Mouse (Mus musculus) ovary, postnatal 10 days (tissue): ENCODE data around the gene Tnik.

ENCODE experiments used
- DNase-seq: peaks from one replicate; pipeline ENCODE4 v3.0.0; 2022; ENCODE audit warnings: low spot score

Gene Tnik

GRCm38 (mm10) chr3:28263002-28263947 is at the start of gene Tnik:
Gene Tnik, plus strand, starts transcription at chr3:28263214.
- peak; percentile 27 for DNase-seq

- DNase-seq = no peak
These were observed 48.1 kb upstream of the Tnik start for GRCm38 (mm10) chr3:28214886-28215311.

DNA sequence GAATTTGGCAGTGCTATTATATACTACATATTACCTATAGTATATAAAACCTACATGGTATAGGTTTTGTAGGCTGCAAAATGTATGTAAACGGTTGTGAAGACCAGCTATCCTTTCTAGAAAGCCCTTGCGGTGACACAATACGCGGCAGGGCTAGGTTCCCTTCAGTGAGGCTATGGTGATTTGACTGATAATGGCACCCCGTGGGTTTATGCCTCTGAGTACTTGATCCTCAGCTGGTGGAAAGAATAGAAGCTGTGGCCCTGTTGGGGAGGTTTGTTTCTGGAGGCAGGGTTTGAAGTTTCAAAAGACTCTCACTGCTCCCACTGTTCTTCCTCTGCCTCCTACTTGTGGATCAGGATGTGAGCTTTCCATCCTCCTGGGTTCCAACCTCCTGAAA is 46.0 kb upstream of the Tnik start:
- DNase-seq = no peak

- no peak for DNase-seq
These were observed 43.5 kb upstream of the Tnik start for GRCm38 (mm10) chr3:28219533-28219932.

GRCm38 (mm10) chr3:28219964-28220363 is 43.0 kb upstream of the Tnik start:
- no peak for DNase-seq

GRCm38 (mm10) chr3:28224437-28225356 is 38.3 kb upstream of the Tnik start:
- no peak for DNase-seq

DNA sequence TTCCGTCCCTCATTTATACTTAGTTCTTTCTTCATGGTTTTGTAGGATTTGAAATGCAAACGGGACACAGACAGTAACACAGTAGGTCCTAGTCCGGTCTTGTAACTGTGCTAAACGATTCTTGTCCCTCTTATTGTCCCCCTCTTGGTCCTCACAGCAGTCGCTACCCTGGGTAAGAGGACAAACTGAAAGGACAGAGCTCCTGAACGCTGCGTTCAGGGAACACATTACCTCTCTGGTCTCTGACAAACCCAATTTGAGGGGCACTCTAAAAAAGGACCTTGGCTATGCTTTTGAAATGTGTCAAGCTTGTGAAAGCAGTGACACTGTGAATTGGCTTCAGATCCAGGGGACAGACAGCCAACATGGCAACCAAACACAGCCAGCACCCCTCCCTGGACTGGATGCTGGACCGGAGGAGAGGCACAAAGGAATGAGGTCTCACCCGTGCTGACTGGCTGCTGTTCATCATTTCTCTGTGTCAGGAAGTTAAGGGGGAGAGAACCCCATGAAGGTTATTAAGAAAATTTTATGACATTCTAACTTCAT is 37.6 kb upstream of the Tnik start:
- DNase-seq = no peak

- no peak for DNase-seq
These were observed 36.8 kb upstream of the Tnik start for GRCm38 (mm10) chr3:28226181-28226580.

DNA sequence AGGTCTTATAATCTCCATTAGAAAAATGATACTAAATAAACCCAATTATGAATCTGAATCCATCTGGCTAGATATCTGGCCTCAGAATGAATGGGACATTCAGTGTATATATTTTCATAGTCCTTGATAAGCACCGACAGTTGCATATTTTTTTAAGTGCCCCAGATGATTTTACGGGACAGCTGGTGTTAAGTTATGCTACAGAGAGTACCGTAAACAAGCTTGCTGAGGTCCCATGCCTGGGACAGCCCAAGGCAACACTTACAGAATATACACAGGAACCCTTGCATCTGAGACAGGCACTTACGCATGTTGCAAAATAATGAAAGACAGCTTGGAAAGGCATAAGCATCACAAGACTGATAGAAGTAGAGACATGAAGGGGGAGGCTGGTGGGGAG is 34.1 kb upstream of the Tnik start:
- DNase-seq = no peak

- DNase-seq = no peak
These were observed 33.5 kb upstream of the Tnik start for GRCm38 (mm10) chr3:28229503-28229902.

DNA sequence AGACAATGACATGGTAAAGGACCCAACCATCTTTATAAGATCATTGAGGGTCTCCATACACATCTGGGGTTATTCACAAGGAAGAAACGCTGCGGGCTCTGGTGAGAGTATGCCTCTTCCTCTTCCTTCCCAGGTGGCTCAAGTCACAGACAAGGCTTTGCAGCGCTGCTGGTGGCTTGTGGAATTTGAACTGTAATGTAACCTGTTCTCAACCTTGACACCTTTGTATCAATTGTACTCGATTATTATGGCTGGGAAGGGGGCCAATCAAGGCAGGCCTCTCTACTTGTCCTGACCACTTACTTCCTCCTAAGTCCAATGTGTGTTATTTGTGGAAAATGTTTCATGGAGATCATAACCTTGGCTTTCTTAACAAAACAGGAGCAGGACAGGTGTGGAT is 30.1 kb upstream of the Tnik start:
- no peak for DNase-seq

DNA sequence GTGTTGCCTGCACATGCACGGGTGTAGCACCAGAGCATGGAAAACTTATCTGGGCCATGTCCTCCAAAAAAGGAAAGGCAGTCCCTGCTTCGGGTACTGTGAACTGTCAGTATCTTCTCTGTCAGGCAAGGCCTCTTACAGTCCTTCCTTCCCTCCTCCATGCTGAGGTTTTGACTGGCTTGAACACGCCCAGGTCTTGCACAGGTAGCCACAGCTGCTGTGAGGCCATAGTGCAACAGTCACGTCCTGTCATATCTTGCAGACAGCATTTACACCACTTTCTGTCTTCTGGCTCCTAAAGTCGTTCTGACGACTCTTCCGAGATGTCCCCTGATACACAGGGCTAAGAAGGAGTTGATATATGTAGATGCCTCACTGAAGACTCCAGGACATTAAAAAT is 28.8 kb upstream of the Tnik start:
- no peak for DNase-seq

- no peak for DNase-seq
These were observed 26.3 kb upstream of the Tnik start for GRCm38 (mm10) chr3:28236689-28237088.

DNA sequence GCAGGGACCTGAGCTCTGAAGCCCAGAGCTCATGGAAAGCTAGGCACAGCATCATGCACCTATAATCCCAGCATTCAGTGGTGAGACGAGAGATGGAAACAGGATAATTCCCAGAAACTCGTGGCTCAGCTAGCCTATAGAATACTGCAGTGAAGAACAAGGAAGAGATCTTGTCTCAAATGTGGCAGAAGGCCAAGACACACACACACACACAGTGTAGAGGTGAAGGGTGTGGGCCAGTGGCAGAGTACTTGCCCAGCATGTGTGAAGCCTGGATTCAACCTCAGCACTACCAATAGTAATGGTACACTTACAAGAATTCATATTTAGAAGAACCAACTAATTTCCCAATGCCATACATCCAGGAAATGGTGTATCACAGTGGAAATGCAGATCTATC is 24.9 kb upstream of the Tnik start:
- DNase-seq = no peak

GRCm38 (mm10) chr3:28242561-28242960 is 20.5 kb upstream of the Tnik start:
- DNase-seq = no peak

GRCm38 (mm10) chr3:28244244-28244890 is 18.6 kb upstream of the Tnik start:
- DNase-seq = no peak

GRCm38 (mm10) chr3:28248255-28248957 is 14.6 kb upstream of the Tnik start:
- DNase-seq = no peak

DNA sequence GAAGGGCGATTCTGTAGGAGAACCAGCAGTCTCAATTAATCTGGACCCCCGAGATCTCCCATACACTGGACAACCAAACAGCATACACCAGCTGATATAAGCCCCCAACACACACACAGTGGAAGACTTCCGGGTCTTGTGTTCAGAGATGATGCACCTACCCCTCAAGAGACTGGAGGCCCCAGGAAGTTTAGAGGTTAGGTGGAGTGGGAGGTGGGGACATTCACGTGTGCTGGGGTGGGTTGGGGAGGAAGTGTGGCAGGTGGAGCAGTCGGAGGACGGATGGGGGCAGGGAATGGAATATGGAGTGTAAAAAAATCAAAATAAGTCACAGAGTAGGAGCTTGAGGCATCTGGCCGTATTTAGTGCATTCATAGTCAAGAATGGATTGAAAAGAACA is 7.3 kb upstream of the Tnik start:
- no peak for DNase-seq

- peak; percentile 31 for DNase-seq
These were observed 528 bp upstream of the Tnik start for GRCm38 (mm10) chr3:28262371-28263001.

DNA sequence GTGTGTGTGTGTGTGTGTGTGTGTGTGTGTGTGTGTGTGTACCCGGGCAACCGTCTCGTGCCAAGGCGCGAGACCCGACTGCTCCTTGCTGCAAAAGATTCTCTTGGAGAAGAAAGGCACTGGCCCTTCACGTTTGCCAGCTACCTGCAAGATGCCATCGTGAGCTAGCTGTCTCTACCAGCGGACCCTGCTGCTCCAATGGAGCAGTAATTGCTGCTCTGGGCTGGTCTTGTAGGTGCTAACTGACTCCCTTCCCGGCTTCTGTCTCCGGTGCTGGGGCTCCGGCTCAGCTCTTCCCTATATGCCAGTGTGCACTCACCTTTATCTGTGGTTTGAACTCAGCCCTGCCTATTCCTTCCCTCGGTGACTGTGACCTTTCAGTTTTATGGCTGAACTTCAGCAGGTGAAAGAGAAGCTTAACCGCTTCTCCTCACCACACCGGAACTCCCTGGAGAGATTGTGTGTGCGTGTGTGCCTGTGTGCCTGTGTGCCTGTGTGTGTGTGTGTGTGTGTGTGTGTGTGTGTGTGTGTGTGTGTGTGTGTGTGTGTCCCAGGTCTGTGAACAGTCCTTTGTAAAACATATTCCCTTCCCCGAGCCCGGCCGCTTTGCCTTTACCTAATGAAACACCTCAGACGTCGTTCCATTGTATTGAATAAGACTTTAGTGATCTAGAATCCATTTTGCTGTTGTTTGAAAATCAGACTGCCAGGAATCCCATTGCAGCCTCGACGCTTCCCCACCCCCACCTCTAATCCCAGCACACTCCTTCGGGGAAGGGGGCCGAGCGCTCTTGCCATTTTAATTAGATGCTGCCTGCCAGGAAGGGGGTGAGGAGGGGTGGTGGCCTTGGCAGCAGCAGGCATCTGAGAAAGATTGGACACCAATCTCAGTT is 1.2 kb downstream of the Tnik start:
- peak; percentile 12 for DNase-seq
